Mouse (Mus musculus) limb, embryonic 14.5 days (tissue): ENCODE data around the gene Gm7534. TPM values are rescaled to one million over a fixed set of nuclear protein-coding genes. Genes with fewer than 3 reads are reported as not detected.
A peak's percentile ranks its signal among the peaks of the same experiment; 100 is the strongest.

Source experiments
- ATAC-seq: fragments of 200-750 bp; cut with Nextera tagmentation; 2 replicates; pipeline ENCODE4 v1.8.0; 2017; ENCODE audit warnings: low read depth, moderate number of reproducible peaks, moderate TSS enrichment; ENCODE audit not compliant: low FRiP score
- DNase-seq: peaks from one replicate; pipeline ENCODE4 v3.0.0-alpha.2; 2015; ENCODE audit warnings: low spot score
- H3K27ac ChIP-seq: fragments of 300-500 bp; sonication (generic); replicated peaks from 2 replicates; pipeline ENCODE4 v1.5.1; 2014; ENCODE audit warnings: low read depth, mild to moderate bottlenecking, low read length, moderate library complexity, mixed read lengths
- H3K27me3 ChIP-seq: fragments of 300-500 bp; sonication (generic); 2 replicates; pipeline ENCODE4 v1.6.1; 2014; ENCODE audit warnings: low read length, mixed read lengths; ENCODE audit not compliant: control insufficient read depth, insufficient read depth
- H3K36me3 ChIP-seq: fragments of 300-500 bp; sonication (generic); 2 replicates; pipeline ENCODE4 v1.6.1; 2014; ENCODE audit warnings: mild to moderate bottlenecking, low read length, moderate library complexity, mixed read lengths; ENCODE audit not compliant: control insufficient read depth, insufficient read depth
- H3K4me1 ChIP-seq: fragments of 300-500 bp; sonication (generic); 2 replicates; pipeline ENCODE4 v1.6.1; 2014; ENCODE audit warnings: antibody characterized with exemption, low read length, mixed read lengths; ENCODE audit not compliant: control insufficient read depth, insufficient read depth
- H3K4me2 ChIP-seq: fragments of 300-500 bp; sonication (generic); replicated peaks from 2 replicates; pipeline ENCODE4 v1.6.1; 2014; ENCODE audit warnings: low read depth, mild to moderate bottlenecking, low read length, moderate library complexity; ENCODE audit not compliant: severe bottlenecking
- H3K4me3 ChIP-seq: fragments of 300-500 bp; sonication (generic); replicated peaks from 2 replicates; pipeline ENCODE4 v1.5.1; 2014; ENCODE audit warnings: low read length
- H3K9ac ChIP-seq: fragments of 300-500 bp; sonication (generic); 2 replicates; pipeline ENCODE4 v1.6.1; 2014; ENCODE audit warnings: mild to moderate bottlenecking, low read depth, low read length, moderate library complexity; ENCODE audit not compliant: severe bottlenecking
- H3K9me3 ChIP-seq: fragments of 300-500 bp; sonication (generic); 2 replicates; pipeline ENCODE4 v1.6.1; 2016; ENCODE audit warnings: low read length; ENCODE audit not compliant: control insufficient read depth
- POLR2A ChIP-seq: fragments of 200-500 bp; IDR thresholded peaks from 2 replicates; pipeline ENCODE4 v1.8.0; 2012; ENCODE audit warnings: inconsistent platforms, mild to moderate bottlenecking, moderate library complexity, borderline replicate concordance; ENCODE audit not compliant: insufficient read depth, insufficient read length; ENCODE audit errors: extremely low read depth
- WGBS: fragments of 180-500 bp; shearing (Covaris S2); extraction: QIAGEN DNeasy Blood & Tissue Kit; methylation state at CpG from one replicate; pipeline ENCODE4 v1.1.7; 2014; 5-methylcytosine and 5-hydroxymethylcytosine counted together
- polyA plus RNA-seq, 2 experiments: library from polyadenylated mRNA; depleted of rRNA in 1 of 2; stranded (reverse) in 1 of 2; unstranded in 1 of 2; fragments of >200 nt; fragmentation: Nextera tagmentation in 1 of 2; extraction: Ambion mirVana in 1 of 2; gene quantifications; 2 replicates each; pipeline versions ENCODE4 v1.2.1 to v1.2.3; 2012 to 2014

The Gm7534 gene
- polyA plus RNA-seq (2012; rRNA removed) = not detected in 2 replicates
- not detected in 2 replicates for polyA plus RNA-seq (2014; fragmentation: Nextera tagmentation; extraction: Ambion mirVana)

DNA sequence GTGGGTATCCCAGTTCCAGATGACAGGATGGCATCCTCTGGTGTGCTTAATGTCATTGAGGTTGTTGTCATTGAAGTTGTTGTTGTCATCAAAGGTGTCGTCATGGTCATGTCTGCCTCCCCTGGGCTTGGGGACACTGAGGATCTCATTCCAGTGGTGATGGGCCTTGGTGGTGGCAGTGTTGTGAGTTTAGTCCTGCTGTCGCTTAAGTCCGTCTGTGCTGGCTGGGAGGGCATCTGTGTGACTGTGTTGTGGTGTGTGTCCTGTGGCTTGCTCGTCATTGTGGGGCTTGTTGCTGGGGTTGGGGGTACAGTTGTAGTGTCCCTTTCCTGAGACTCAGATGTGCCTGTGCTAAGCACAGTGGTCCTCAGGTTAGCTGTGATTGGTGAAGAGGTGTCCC, at the start of gene Gm7534:
Gene Gm7534, minus strand, starts transcription at position 101 of the 400 bp plus-strand sequence.
- H3K4me2 ChIP-seq = no peak within 1 kb of the TSS
- no peak within 1 kb of the TSS for H3K27ac ChIP-seq
- 87% methylated on average over 4 of the region's 4 CpGs for WGBS
- ATAC-seq (no peak), DNase-seq (no peak)
- H3K4me3 ChIP-seq = no peak within 1 kb of the TSS
- no peaks in the 10 kb centered on the region for H3K9me3 ChIP-seq
- TF ChIP-seq POLR2A = no peak
- H3K36me3 ChIP-seq = no peaks in the 10 kb centered on the region
- no peaks in the 10 kb centered on the region for H3K27me3 ChIP-seq
- no peaks in the 10 kb centered on the region for H3K4me1 ChIP-seq
- no peak within 1 kb of the TSS for H3K9ac ChIP-seq

DNA sequence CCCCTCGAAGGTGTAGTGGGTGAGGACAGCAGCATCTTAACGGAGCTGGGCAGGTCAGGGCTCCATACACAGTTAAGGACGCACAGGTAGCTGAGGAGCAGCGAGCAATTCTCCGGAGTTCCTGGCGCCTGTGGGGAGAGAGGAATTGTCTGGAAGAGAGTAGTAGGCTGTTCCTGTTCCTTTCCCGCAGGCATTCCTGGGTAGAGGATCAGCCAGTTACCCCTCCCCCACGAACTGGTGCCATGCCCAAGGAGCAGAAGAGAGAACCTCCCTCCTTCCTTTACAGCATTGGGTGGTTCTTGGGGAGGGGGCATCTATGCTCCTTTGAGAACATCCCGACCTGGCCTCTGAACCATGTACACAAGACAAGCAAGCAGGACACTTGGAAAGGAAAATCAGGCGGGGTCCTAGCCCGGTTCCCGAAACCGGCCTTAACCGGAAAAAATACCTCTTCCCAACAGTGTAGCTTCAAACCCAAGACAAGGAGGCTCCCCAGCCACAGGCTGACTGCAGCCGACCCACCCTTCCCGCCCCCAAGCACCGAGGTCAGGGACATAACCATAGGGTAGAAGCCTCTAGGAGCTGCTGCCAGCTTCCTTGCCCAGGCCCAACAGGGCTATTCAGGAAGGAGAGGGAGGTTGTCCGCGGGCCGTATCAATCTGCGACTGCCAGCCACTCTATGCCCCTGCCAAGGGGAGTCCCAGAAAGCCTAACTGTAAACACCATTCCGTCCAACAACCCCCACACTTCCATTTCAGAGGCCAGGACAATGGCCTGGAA, 49.5 kb upstream of the Gm7534 start:
- Histone ChIP-seq H3K9me3 (no peaks in the 10 kb centered on the region), H3K27me3 (peaks cover 58% of the 10 kb centered on the region), H3K27ac (no peak overlapping the region), H3K36me3 (no peaks in the 10 kb centered on the region), H3K4me2 (peak overlapping the region; percentile 99), H3K4me1 (peaks cover 34% of the 10 kb centered on the region), H3K4me3 (peak overlapping the region; percentile 53), H3K9ac (peak overlapping the region; percentile 57)
- ATAC-seq = no peak
- no peak for DNase-seq
- TF ChIP-seq POLR2A = no peak
- 8% methylated on average over 22 of the region's 22 CpGs for WGBS

DNA sequence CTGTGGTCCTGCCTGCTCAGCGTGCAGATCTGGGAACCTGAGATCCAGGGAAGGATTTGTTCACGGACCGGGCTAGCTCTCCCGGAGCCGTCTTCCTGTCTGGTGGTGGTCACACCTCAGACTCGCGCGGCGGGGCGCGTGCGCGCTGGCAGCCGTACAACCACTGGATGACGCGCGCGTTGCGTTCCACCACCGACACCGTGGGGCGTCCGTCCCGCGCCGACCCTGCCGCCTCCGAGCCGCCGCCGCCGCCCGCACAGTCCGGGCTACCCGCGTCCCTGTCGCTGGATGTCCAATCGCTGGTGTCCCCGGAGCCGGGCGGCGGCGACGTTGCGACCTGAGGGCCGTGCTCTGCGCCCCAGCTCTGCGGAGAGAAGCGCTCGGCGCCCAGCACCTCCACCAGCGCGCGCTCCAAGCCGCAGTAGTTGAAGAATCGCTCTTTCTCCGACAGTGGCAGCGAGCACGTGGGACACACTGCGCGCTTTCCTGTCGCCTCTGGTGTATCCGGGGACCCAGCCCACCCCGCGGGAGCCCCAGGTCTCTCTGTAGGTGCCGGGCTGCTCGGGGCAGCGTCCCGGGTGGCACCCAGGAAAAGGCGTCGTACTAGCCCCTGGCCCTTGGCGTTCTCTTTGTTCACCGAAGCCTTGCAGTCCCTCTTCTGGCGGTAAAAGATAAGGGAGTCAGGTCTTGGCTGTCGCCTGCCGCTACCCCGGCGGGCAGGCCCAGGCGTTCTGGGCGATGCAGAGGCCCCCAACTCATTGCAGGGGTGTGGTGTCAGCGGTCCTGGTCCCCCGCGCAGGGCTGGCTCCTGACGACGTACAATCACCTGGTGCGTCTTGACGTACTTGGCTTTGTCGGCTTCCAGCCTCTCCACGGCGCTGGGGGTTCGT, 48.7 kb upstream of the Gm7534 start:
- TF ChIP-seq POLR2A = no peak
- 0 out of 2 replicates have a peak, but pooled peaks have one; percentile 4 for ATAC-seq
- no peak for DNase-seq
- WGBS = under 1% methylated on average over 89 of the region's 91 CpGs
- Histone ChIP-seq H3K9ac (peak overlapping the region; percentile 57), H3K27ac (no peak overlapping the region), H3K4me3 (peak overlapping the region; percentile 53), H3K36me3 (no peaks in the 10 kb centered on the region), H3K27me3 (peaks cover 58% of the 10 kb centered on the region), H3K9me3 (no peaks in the 10 kb centered on the region), H3K4me1 (peaks cover 32% of the 10 kb centered on the region), H3K4me2 (peak overlapping the region; percentile 99)

DNA sequence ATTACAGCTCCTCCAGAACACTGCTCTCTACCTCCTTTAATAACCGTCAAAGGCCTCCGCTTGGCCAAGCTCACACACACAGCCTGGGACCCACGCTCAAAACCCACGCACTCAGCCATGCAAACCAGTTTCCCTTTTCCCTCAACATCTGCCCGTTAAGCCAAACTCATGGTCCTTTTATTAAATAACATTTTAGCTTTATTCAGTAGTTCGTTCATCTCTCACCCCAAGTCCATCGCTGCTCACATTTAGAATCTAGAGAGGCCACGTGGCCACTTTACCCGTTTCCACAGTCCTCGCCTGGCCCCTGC, 48.1 kb upstream of the Gm7534 start:
- H3K27ac ChIP-seq = no peak overlapping the region
- TF ChIP-seq POLR2A = no peak
- H3K4me2 ChIP-seq = peak overlapping the region; percentile 99
- H3K27me3 ChIP-seq = peaks cover 58% of the 10 kb centered on the region
- H3K9ac ChIP-seq = peak overlapping the region; percentile 57
- ATAC-seq (no peak), DNase-seq (no peak)
- WGBS = 16% methylated on average over 10 of the region's 10 CpGs
- H3K4me1 ChIP-seq = peaks cover 26% of the 10 kb centered on the region
- H3K36me3 ChIP-seq = no peaks in the 10 kb centered on the region
- H3K9me3 ChIP-seq = no peaks in the 10 kb centered on the region
- H3K4me3 ChIP-seq = peak overlapping the region; percentile 53
